Mouse (Mus musculus) spleen, adult 2 months (tissue): ENCODE measurements around the gene Isg15.

Source experiments
- CTCF ChIP-seq: fragments of 200-500 bp; IDR thresholded peaks from 2 replicates; pipeline ENCODE4 v1.5.1; 2011; ENCODE audit warnings: mild to moderate bottlenecking, inconsistent platforms; ENCODE audit not compliant: insufficient read depth, insufficient read length, insufficient replicate concordance; ENCODE audit errors: extremely low read depth
- POLR2A ChIP-seq: fragments of 200-500 bp; IDR thresholded peaks from 2 replicates; pipeline ENCODE4 v1.6.1; 2011; ENCODE audit warnings: low read depth, low read length, inconsistent platforms

DNA sequence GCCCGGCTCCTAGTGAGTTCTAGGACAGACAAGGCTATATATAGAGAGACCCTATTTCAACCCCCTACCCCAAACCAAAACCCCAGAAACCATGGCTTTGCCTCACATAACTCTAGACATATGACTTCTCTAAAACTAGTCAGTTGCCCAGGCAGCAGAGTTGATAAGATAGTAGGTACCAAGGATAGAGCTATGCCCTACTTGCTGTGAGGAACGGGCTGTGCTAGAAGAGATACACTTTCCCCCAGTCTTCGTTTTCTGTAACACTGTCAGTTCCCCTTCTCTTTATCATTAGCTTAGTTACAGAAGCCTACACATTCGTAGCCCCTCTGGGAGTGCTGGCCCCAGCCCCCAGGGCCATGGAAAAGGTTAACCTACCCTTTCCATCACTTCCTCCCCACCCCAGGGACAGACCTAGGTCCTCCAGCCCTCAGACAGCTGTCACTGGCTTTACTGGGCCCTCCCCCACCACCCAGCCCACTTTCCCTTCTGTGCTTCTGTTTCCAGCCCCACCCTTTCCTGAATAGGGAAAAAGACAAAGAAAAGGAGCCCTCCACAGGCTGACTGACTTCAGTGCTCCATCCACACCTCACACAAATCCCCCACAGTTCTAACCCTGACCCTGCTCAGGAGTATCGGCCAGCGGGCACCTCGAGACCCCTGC, 16.2 kb downstream of the Isg15 start:
- TF ChIP-seq POLR2A (no peak), CTCF (no peak)
